Mouse (Mus musculus) liver, postnatal 0 days (tissue): ENCODE results near the gene Card14.

ENCODE experiments used
- CTCF ChIP-seq: sonication (generic); IDR thresholded peaks from 2 replicates; pipeline ENCODE4 v1.5.1; 2016; ENCODE audit warnings: antibody characterized with exemption, low read depth
- EP300 ChIP-seq: IDR thresholded peaks from 2 replicates; pipeline ENCODE4 v1.6.1; 2016; ENCODE audit warnings: antibody characterized with exemption, low read depth, mild to moderate bottlenecking

- no peak for TF ChIP-seq CTCF
- TF ChIP-seq EP300: peak; percentile 81
These were observed 8.0 kb upstream of the Card14 start, which contains the start of gene Eif4a3 for GRCm38 (mm10) chr11:119299391-119300245.
